Mouse (Mus musculus): ENCODE measurements at regions not wholly inside any gene's neighbourhood (a gene's known extent, or its start where the extent isn't known, plus 50 kb on each side); places are given as distances from the start of the nearest gene placed in this dataset.

DNA sequence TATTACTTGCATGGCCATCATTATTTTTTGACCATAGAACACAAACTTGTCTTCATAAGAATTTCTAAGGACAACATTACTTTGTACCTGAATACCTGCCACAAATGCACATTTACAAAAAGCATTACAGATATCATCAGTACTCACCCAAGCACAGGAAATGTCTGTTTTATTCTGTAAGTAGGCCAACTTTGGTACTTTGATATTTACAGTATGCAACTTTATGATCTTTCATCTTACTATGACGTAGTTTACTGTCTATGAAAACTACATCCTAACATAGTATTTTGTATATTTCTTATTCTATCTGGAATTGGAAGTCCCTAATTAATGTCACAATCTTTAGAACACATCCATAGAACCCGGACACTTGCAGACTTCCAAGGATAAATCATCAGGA lies 282.2 kb upstream of the Egfl6 start:
- TF ChIP-seq CTCF (IDR thresholded peaks at IDR 0.05; ENCODE audit: low read depth, low read length): no peak
- no peak for TF ChIP-seq POLR2A (IDR thresholded peaks at IDR 0.05; ENCODE audit: borderline replicate concordance, low read depth, low read length)

All from bone marrow macrophage, adult 2 months (primary cell).